Mouse (Mus musculus) ES-E14 (cell line): ENCODE measurements at regions not wholly inside any gene's neighbourhood (a gene's known extent, or its start where the extent isn't known, plus 50 kb on each side); places are given as distances from the start of the nearest gene placed in this dataset.

Source experiments
- DNase-seq: peaks from one replicate; pipeline ENCODE4 v3.0.0-alpha.2; 2013; ENCODE audit warnings: low read depth, low spot score
- H3K27ac ChIP-seq: 2 replicates; pipeline ENCODE4 v1.5.1; 2012; ENCODE audit warnings: low read depth, mild to moderate bottlenecking, low read length, moderate library complexity, mixed read lengths; ENCODE audit not compliant: poor library complexity, insufficient read depth, severe bottlenecking
- H3K36me3 ChIP-seq: 2 replicates; pipeline ENCODE4 v1.6.1; 2012; ENCODE audit warnings: mild to moderate bottlenecking, low read length, moderate library complexity, mixed read lengths; ENCODE audit not compliant: control insufficient read depth, poor library complexity, insufficient read depth, severe bottlenecking
- H3K4me1 ChIP-seq, 2 experiments: fragments of 150-350 bp in 1 of 2; sonication (generic) in 1 of 2; 2 replicates each; pipeline ENCODE4 v1.6.1; 2012; ENCODE audit warnings: low read length in 2 of 2, mild to moderate bottlenecking in 1 of 2, mixed read lengths in 1 of 2; ENCODE audit not compliant: control insufficient read depth in 2 of 2, insufficient read depth in 2 of 2, poor library complexity in 1 of 2
- H3K4me3 ChIP-seq, 2 experiments: fragments of 150-350 bp in 1 of 2; sonication (generic) in 1 of 2; 2 replicates each; pipeline ENCODE4 v1.5.1; 2012; ENCODE audit warnings: low read length in 2 of 2, low read depth in 1 of 2, mild to moderate bottlenecking in 1 of 2, mixed read lengths in 1 of 2; ENCODE audit not compliant: insufficient read depth in 1 of 2, poor library complexity in 1 of 2, severe bottlenecking in 1 of 2
- H3K9ac ChIP-seq: 2 replicates; pipeline ENCODE4 v1.6.1; 2012; ENCODE audit warnings: low read depth, mild to moderate bottlenecking, low read length, mixed read lengths; ENCODE audit not compliant: poor library complexity, insufficient read depth, severe bottlenecking
- H3K9me3 ChIP-seq: fragments of 150-350 bp; sonication (generic); 2 replicates; pipeline ENCODE4 v1.6.1; 2012; ENCODE audit warnings: low read depth, mild to moderate bottlenecking, low read length; ENCODE audit not compliant: control insufficient read depth, insufficient read depth
- CHD2 ChIP-seq: IDR thresholded peaks from 2 replicates; pipeline ENCODE4 v1.6.1; 2014; ENCODE audit warnings: mild to moderate bottlenecking, low read depth, low read length, inconsistent platforms
- HCFC1 ChIP-seq: IDR thresholded peaks from 2 replicates; pipeline ENCODE4 v1.6.1; 2012; ENCODE audit warnings: low read length, inconsistent platforms, borderline replicate concordance; ENCODE audit not compliant: insufficient read depth
- MAFK ChIP-seq: IDR thresholded peaks from 2 replicates; pipeline ENCODE4 v1.6.1; 2014; ENCODE audit warnings: mild to moderate bottlenecking, low read depth, low read length, inconsistent platforms; ENCODE audit not compliant: insufficient read depth
- ZC3H11A ChIP-seq: IDR thresholded peaks from 2 replicates; pipeline ENCODE4 v1.6.1; 2012; ENCODE audit warnings: low read depth, mild to moderate bottlenecking, inconsistent platforms, low read length, borderline replicate concordance
- ZNF384 ChIP-seq: IDR thresholded peaks from 2 replicates; pipeline ENCODE4 v1.6.1; 2012; ENCODE audit warnings: low read depth, low read length, inconsistent platforms
- in situ Hi-C, 2 experiments: fragments of 600-800 bp; cut with MboI; formaldehyde crosslinking; loops; one replicate each; pipeline ENCODE4 v1.15.1; 2025; ENCODE audit warnings: low sequenced_read_pairs in 2 of 2, inconsistent platforms in 1 of 2; ENCODE audit not compliant: unreplicated experiment in 2 of 2

DNA sequence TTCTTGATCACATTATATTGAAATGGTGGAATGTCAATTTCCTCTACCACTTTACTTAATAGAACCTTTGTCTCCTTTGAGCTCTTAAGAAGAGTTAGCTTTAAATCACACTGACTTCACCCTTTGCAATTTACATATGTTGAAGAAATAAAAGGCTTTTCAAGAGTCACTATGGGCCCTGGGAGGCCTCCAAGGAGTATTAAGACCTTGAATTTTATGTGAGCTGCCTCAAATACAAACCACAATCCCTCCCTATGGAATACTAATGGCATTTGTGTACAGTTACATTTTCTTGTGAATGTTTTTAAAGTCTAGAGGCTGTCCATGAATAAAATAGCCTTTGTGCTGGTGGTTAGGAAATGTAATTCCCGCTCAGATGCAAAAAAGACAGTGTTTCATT lies 1262.7 kb downstream of the Cdh11 start:
- Histone ChIP-seq H3K9ac (no peak overlapping the region), H3K27ac (no peak overlapping the region), H3K4me3 (no peak overlapping the region), H3K4me1 (no peaks in the 10 kb centered on the region), H3K9me3 (no peaks in the 10 kb centered on the region), H3K36me3 (no peaks in the 10 kb centered on the region)
- DNase-seq: no peak
- TF ChIP-seq ZNF384: no peak
- TF ChIP-seq ZC3H11A: no peak
- TF ChIP-seq HCFC1: no peak
- no peak for TF ChIP-seq CHD2
- no peak for TF ChIP-seq MAFK
- in situ Hi-C loops: no loop called here

- in situ Hi-C loops: no loop called here
- no peak overlapping the region for H3K9ac ChIP-seq
- DNase-seq: no peak
Observed at GRCm38 (mm10) chr8:101478554-101479314, 1306.7 kb downstream of the Cdh11 start.

GRCm38 (mm10) chr8:101466363-101466762 lies 1319.1 kb downstream of the Cdh11 start:
- Histone ChIP-seq H3K9ac (no peak overlapping the region), H3K4me3 (no peak overlapping the region), H3K4me1 (no peaks in the 10 kb centered on the region), H3K27ac (no peak overlapping the region), H3K36me3 (no peaks in the 10 kb centered on the region), H3K9me3 (no peaks in the 10 kb centered on the region)
- in situ Hi-C loops: no loop called here
- no peak for TF ChIP-seq CHD2
- TF ChIP-seq MAFK: no peak
- no peak for TF ChIP-seq HCFC1
- TF ChIP-seq ZC3H11A: no peak
- TF ChIP-seq ZNF384: no peak
- DNase-seq: no peak

More at GRCm38 (mm10) chr8:101478554-101479314, 1306.7 kb downstream of the Cdh11 start:
- Histone ChIP-seq H3K9me3 (no peaks in the 10 kb centered on the region), H3K4me1 (no peaks in the 10 kb centered on the region), H3K36me3 (no peaks in the 10 kb centered on the region), H3K27ac (no peak overlapping the region), H3K4me3 (no peak overlapping the region)
- no peak for TF ChIP-seq MAFK
- no peak for TF ChIP-seq ZNF384
- TF ChIP-seq HCFC1: no peak

DNA sequence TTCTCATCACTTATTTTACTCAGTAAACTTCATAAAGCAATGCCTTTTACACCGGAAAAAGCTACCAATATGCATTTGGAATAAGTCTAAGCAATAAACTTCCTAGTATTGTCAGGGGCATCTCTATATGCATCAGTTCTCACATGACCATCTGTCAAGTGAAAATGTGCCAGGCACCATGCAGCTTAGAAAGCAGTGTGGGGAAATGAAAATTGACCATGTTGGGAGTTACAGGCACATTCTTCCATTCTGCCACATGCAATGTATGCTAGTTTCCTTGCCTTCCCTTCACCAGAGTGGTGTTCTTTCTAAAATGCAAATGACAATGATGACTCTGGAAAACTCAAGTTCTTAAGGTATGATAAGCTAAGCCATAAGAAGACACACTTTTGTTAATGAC lies 1322.9 kb downstream of the Cdh11 start:
- Histone ChIP-seq H3K4me1 (no peaks in the 10 kb centered on the region), H3K36me3 (no peaks in the 10 kb centered on the region), H3K27ac (no peak overlapping the region), H3K9me3 (no peaks in the 10 kb centered on the region), H3K9ac (no peak overlapping the region), H3K4me3 (no peak overlapping the region)
- no peak for TF ChIP-seq ZC3H11A
- no peak for TF ChIP-seq CHD2
- TF ChIP-seq MAFK: no peak
- no peak for TF ChIP-seq HCFC1
- no peak for TF ChIP-seq ZNF384
- no peak for DNase-seq
- in situ Hi-C loops: no loop called here

GRCm38 (mm10) chr8:101444730-101445129 lies 1340.7 kb downstream of the Cdh11 start:
- in situ Hi-C loops: no loop called here

More at GRCm38 (mm10) chr8:101444730-101445129, 1340.7 kb downstream of the Cdh11 start:
- Histone ChIP-seq H3K4me1 (no peaks in the 10 kb centered on the region), H3K36me3 (no peaks in the 10 kb centered on the region), H3K27ac (no peak overlapping the region), H3K9me3 (no peaks in the 10 kb centered on the region), H3K4me3 (no peak overlapping the region), H3K9ac (no peak overlapping the region)
- TF ChIP-seq ZC3H11A: no peak
- no peak for DNase-seq
